In genomic region chr7:121033856-121034652, GRCm38 (mm10) we compare ENCODE assay signal across 8 mouse cellular contexts. TPM values are rescaled to one million over a fixed set of nuclear protein-coding genes. Genes with fewer than 3 reads are reported as not detected.
DNase-seq lines count a peak whose midpoint lies in the region; ATAC-seq and TF ChIP-seq lines count a peak whose summit lies in the region.

Gene Mettl9 (plus strand): TSS chr7:121034445.

- peaks cover 9 to 24% of the 10 kb centered on the region in 2 experiments for H3K4me1 ChIP-seq in MEL (ENCODE audit: control insufficient read depth in 1 of 2, insufficient read depth in 2 of 2, low read length in 2 of 2)
- H3K4me1 ChIP-seq in cerebellum, adult 2 months (ENCODE audit: control insufficient read depth, insufficient read depth, low read length): peaks cover 5% of the 10 kb centered on the region; the same call in 1 of the 2 replicates
- peaks cover 9% of the 10 kb centered on the region; the same call in 1 of the 2 replicates for H3K4me1 ChIP-seq in lung, embryonic 16.5 days (replicated peaks; ENCODE audit: control insufficient read depth, insufficient read depth, low read length)

- H3K4me3 ChIP-seq in MEL (ENCODE audit: control insufficient read depth in 1 of 2, insufficient read depth in 1 of 2, low read depth in 2 of 2, low read length in 2 of 2): peak within 1 kb of the TSS; percentile 91 to 98
- peak within 1 kb of the TSS; percentile 85 for H3K4me3 ChIP-seq in cerebellum, adult 2 months (replicated peaks; ENCODE audit: insufficient read depth, low read depth, low read length)
- H3K4me3 ChIP-seq in lung, embryonic 16.5 days (ENCODE audit: low read length): peak within 1 kb of the TSS; percentile 79

- TF ChIP-seq POLR2A in MEL (IDR thresholded peaks at IDR 0.05; ENCODE audit: control insufficient read depth in 1 of 2, insufficient read depth in 1 of 2, low read depth in 1 of 2, low read length in 2 of 2, poor library complexity in 1 of 2): peak; percentile 88 to 95
- TF ChIP-seq POLR2A in cerebellum, adult 2 months (IDR thresholded peaks at IDR 0.05; ENCODE audit: borderline replicate concordance, insufficient read depth, low read length): peak; percentile 94

- peak within 1 kb of the TSS; percentile 95 for H3K9ac ChIP-seq in MEL (ENCODE audit: control insufficient read depth, low read depth, low read length, poor library complexity, severe bottlenecking)
- H3K9ac ChIP-seq in lung, embryonic 16.5 days (ENCODE audit: low read length): peak within 1 kb of the TSS; percentile 95

- peaks cover 42% of the 10 kb centered on the region for H3K79me2 ChIP-seq in MEL (ENCODE audit: control insufficient read depth, insufficient read depth, low read length, poor library complexity)

- peak within 1 kb of the TSS; percentile 87 for H3K4me2 ChIP-seq in lung, embryonic 16.5 days (ENCODE audit: low read depth, low read length)

- no peaks in the 10 kb centered on the region for H3K9me3 ChIP-seq in MEL (replicated peaks; ENCODE audit: insufficient read depth, low read length)
- H3K9me3 ChIP-seq in lung, embryonic 16.5 days (ENCODE audit: control insufficient read depth, low read length): no peaks in the 10 kb centered on the region

- peak; percentile 97 for DNase-seq in MEL (ENCODE audit: low read depth, low spot score)
- DNase-seq in cerebellum, adult 2 months: peak; percentile 94 to 95
- peak; percentile 97 for DNase-seq in forelimb bud, embryonic 11.5 days (ENCODE audit: low read depth, low spot score)
- DNase-seq in layer of hippocampus, adult 9-10 months (ENCODE audit: low spot score): peak; percentile 82
- peak; percentile 96 for DNase-seq in ovary, postnatal 10 days (ENCODE audit: low spot score)
- peak; percentile 93 to 94 for DNase-seq in thymus, postnatal 10 days (ENCODE audit: low spot score in 2 of 2)

- 0 out of 6 replicates have a peak, but pooled peaks of 1 of the 3 experiments have one; percentile 2 for TF ChIP-seq CTCF in MEL (IDR thresholded peaks at IDR 0.05 in 2 of 3, conservative IDR thresholded peaks at IDR 0.05 in 1 of 3; ENCODE audit: control insufficient read depth in 1 of 3, insufficient read depth in 1 of 3, low read depth in 2 of 3, low read length in 3 of 3, poor library complexity in 1 of 3, severe bottlenecking in 1 of 3)
- no peak for TF ChIP-seq CTCF in cerebellum, adult 2 months (IDR thresholded peaks at IDR 0.05; ENCODE audit: borderline replicate concordance, insufficient read depth, low read depth, low read length)

- 1% methylated on average over 37 of the region's 43 CpGs for WGBS in cerebellum, adult 2 months
- WGBS in lung, embryonic 16.5 days: 2% methylated on average over 33 of the region's 43 CpGs

- ATAC-seq in hematopoietic stem cell, adult 5-6 weeks (replicated peaks in 1 of 2; ENCODE audit: insufficient read depth in 1 of 2, low FRiP score in 2 of 2, low TSS enrichment in 1 of 2, low read depth in 1 of 2, poor library complexity in 2 of 2, severe bottlenecking in 2 of 2): peak; percentile 99
- ATAC-seq in lung, embryonic 16.5 days (ENCODE audit: low read depth): peak; percentile 98

- no peaks in the 10 kb centered on the region for H3K27me3 ChIP-seq in MEL (ENCODE audit: control insufficient read depth in 1 of 2, insufficient read depth in 2 of 2, low read length in 2 of 2)
- no peaks in the 10 kb centered on the region for H3K27me3 ChIP-seq in cerebellum, adult 2 months (ENCODE audit: control insufficient read depth, insufficient read depth, low read length)
- peaks cover 6% of the 10 kb centered on the region; the same call in 1 of the 2 replicates for H3K27me3 ChIP-seq in lung, embryonic 16.5 days (ENCODE audit: control insufficient read depth, insufficient read depth, low read depth, low read length)

- peaks cover 0 to 33% of the 10 kb centered on the region in 2 experiments; a peak in 2 of 4 replicates for H3K36me3 ChIP-seq in MEL (ENCODE audit: control insufficient read depth in 1 of 2, insufficient read depth in 2 of 2, low read length in 2 of 2)
- H3K36me3 ChIP-seq in lung, embryonic 16.5 days (ENCODE audit: control insufficient read depth, insufficient read depth, low read length): no peaks in the 10 kb centered on the region

- peak within 1 kb of the TSS; percentile 73 for H3K27ac ChIP-seq in MEL (ENCODE audit: control insufficient read depth, low read depth, low read length)
- H3K27ac ChIP-seq in cerebellum, adult 2 months (ENCODE audit: insufficient read depth, low read length): peak within 1 kb of the TSS; percentile 93
- peak within 1 kb of the TSS; percentile 88 for H3K27ac ChIP-seq in lung, embryonic 16.5 days (ENCODE audit: low read length)

- TF ChIP-seq EP300 in MEL (IDR thresholded peaks at IDR 0.05; ENCODE audit: low read depth in 1 of 2, low read length in 2 of 2): peak in 1 of 2 experiments; percentile 4; a peak in 1 of 4 replicates

- TF ChIP-seq RAD21 in MEL (IDR thresholded peaks at IDR 0.05; ENCODE audit: low read depth, low read length): no peak

TF ChIP-seq in MEL, 35 proteins besides CTCF, POLR2A, EP300 and RAD21:
- TF ChIP-seq MEF2A (IDR thresholded peaks at IDR 0.05; ENCODE audit: extremely low read depth, insufficient replicate concordance, low read depth, low read length, poor library complexity, severe bottlenecking) (no peak), E2F4 (IDR thresholded peaks at IDR 0.05; ENCODE audit: borderline replicate concordance, low read depth, low read length) (no peak), ZC3H11A (IDR thresholded peaks at IDR 0.05; ENCODE audit: low read depth, low read length) (no peak), ZKSCAN1 (IDR thresholded peaks at IDR 0.05; ENCODE audit: low read depth, low read length) (no peak), GATA1 (IDR thresholded peaks at IDR 0.05; ENCODE audit: low read depth, low read length) (no peak), CHD1 (IDR thresholded peaks at IDR 0.05; ENCODE audit: low read depth, low read length) (no peak), ELF1 (IDR thresholded peaks at IDR 0.05; ENCODE audit: low read depth, low read length) (peak; percentile 50; the same call in 1 of the 2 replicates), ZNF384 (IDR thresholded peaks at IDR 0.05; ENCODE audit: low read depth, low read length) (no peak), CHD2 (IDR thresholded peaks at IDR 0.05; ENCODE audit: low read length) (no peak), SMC3 (IDR thresholded peaks at IDR 0.05; ENCODE audit: low read depth, low read length) (no peak), TBP (IDR thresholded peaks at IDR 0.05; ENCODE audit: low read depth, low read length) (peak; percentile 87), MAZ (IDR thresholded peaks at IDR 0.05; ENCODE audit: low read depth, low read length) (peak; percentile 95), TCF12 (IDR thresholded peaks at IDR 0.05; ENCODE audit: low read depth, low read length) (peak; percentile 84), USF1 (IDR thresholded peaks at IDR 0.05; ENCODE audit: low read depth, low read length) (no peak), ZMIZ1 (IDR thresholded peaks at IDR 0.05; ENCODE audit: low read depth, low read length) (peak; percentile 59), MXI1 (IDR thresholded peaks at IDR 0.05; ENCODE audit: low read depth, low read length) (peak; percentile 76; the same call in 1 of the 2 replicates), POLR2AphosphoS2 (IDR thresholded peaks at IDR 0.05; ENCODE audit: low read length) (peak; percentile 83), ETS1 (IDR thresholded peaks at IDR 0.05; ENCODE audit: low read depth, low read length) (no peak), TAL1 (IDR thresholded peaks at IDR 0.05; ENCODE audit: low read length) (no peak), POLR2AphosphoS5 (IDR thresholded peaks at IDR 0.05; ENCODE audit: borderline replicate concordance, low read depth, low read length) (0 out of 2 replicates have a peak, but pooled peaks have one; percentile 47), NRF1 (IDR thresholded peaks at IDR 0.05; ENCODE audit: insufficient read depth, low read depth, low read length, poor library complexity, severe bottlenecking) (no peak), MAFK (IDR thresholded peaks at IDR 0.05; ENCODE audit: borderline replicate concordance, low read depth, low read length) (no peak), MAX (IDR thresholded peaks at IDR 0.05; ENCODE audit: low read length) (no peak; the same call in none of the 2 replicates), GABPA (IDR thresholded peaks at IDR 0.05; ENCODE audit: low read depth, low read length) (no peak), SIN3A (IDR thresholded peaks at IDR 0.05; ENCODE audit: low read length) (peak; percentile 79), MYB (IDR thresholded peaks at IDR 0.05; ENCODE audit: low read depth, low read length) (no peak), USF2 (IDR thresholded peaks at IDR 0.05; ENCODE audit: borderline replicate concordance in 1 of 2, insufficient read depth in 1 of 2, low read depth in 1 of 2, low read length in 2 of 2) (no peak), BHLHE40 (IDR thresholded peaks at IDR 0.05; ENCODE audit: borderline replicate concordance, low read depth, low read length) (no peak), UBTF (IDR thresholded peaks at IDR 0.05; ENCODE audit: borderline replicate concordance, insufficient read depth, low read depth, low read length) (no peak), RCOR1 (IDR thresholded peaks at IDR 0.05; ENCODE audit: low read depth, low read length) (no peak), NELFE (IDR thresholded peaks at IDR 0.05; ENCODE audit: low read depth, low read length) (peak; percentile 86), HCFC1 (IDR thresholded peaks at IDR 0.05; ENCODE audit: low read depth, low read length) (peak; percentile 93), KAT2A (conservative IDR thresholded peaks at IDR 0.05; ENCODE audit: low read depth, low read length) (peak; percentile 75; the same call in 1 of the 2 replicates), JUND (IDR thresholded peaks at IDR 0.05; ENCODE audit: low read depth, low read length) (no peak), MYC (IDR thresholded peaks at IDR 0.05; ENCODE audit: low read depth, low read length) (0 out of 2 replicates have a peak, but pooled peaks have one; percentile 59)

RNA-seq across cellular contexts. Expression of gene Mettl9, which starts in this region (rescaled TPM):
- total RNA-seq in MEL (2012; rRNA removed): 33.4 and 39.8 TPM in 2 replicates
- 10 to 100 TPM; 73.3 to 80.4 TPM for polyA plus RNA-seq in MEL (2012; ENCODE audit: insufficient read depth in 1 of 2, insufficient read length in 2 of 2, low read depth in 1 of 2, low replicate concordance in 2 of 2, missing spikeins in 1 of 2)
- 46.6 and 47.0 TPM in 2 replicates for polyA plus RNA-seq in cerebellum, adult 2 months (2012; rRNA removed)
- total RNA-seq in hematopoietic stem cell, adult 5-6 weeks (2017): 107 and 123 TPM in 2 replicates
- 116 and 117 TPM in 2 replicates for polyA plus RNA-seq in lung, embryonic 16.5 days (2015; fragmentation: Nextera tagmentation; extraction: Ambion mirVana)

Comparison
In these comparisons a context has a peak if more than half of its experiments do, and no peak if none do; other contexts are left out.
1. Peak in every context shown above with its lines: DNase-seq, ATAC-seq, H3K4me3 ChIP-seq and H3K27ac ChIP-seq.